Mouse (Mus musculus) cerebellum, postnatal 36 days (tissue): ENCODE data around the gene Tm4sf19.
"Not testable (repeated sequence)": the region's sequence is repeated elsewhere in the genome, so short reads cannot be mapped to it uniquely, and the experiment has no call there.

ENCODE experiments used
- DNase-seq, 2 experiments: peaks; one replicate each; pipeline ENCODE4 v3.0.0; 2021 to 2022; ENCODE audit warnings: mixed read lengths in 2 of 2

Tm4sf19 gene

GRCm38 (mm10) chr16:32431047-32431591, 30.8 kb downstream of the Tm4sf19 start:
- no peak for DNase-seq

DNA sequence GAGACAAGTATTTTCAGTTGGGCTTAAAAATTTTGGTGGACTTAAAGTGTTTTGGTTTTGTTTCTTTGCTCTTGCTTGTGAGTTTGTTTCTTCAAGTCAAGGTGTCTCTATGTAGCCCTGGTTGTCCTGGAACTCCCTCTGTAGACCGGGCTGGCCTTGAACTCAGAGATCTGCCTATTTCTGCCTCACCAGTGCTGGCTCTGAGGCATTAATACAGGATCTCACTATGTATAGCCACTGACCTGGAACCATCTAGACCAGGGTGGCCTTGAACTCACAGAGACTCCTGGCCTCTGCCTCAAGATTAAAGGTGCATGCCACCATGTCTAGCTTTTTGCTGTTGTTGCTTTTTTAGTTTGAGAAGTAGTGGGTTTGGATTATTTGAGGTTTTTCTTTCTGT, 31.6 kb downstream of the Tm4sf19 start:
- no peak for DNase-seq

DNA sequence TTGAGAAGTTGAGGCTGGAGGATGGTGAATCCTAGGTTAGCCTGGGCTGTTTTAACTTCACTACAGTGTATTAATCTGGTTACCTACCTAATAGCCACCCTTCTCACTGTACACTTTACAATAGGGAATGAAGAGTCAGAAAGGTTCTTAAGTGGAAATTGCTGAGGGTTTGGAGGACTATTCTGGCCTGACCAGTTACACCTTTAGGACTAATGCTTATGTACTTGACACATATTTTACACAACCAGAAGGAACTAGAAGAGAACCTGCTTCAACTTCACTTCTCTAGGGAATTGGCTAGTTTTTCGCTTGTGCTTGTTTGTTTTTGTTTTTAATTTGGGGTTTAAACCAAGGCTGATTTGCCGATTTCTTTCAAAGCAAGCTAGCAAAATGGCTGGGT, 32.8 kb downstream of the Tm4sf19 start:
- no peak for DNase-seq

- DNase-seq = no peak
Measured at GRCm38 (mm10) chr16:32434066-32434465, 33.8 kb downstream of the Tm4sf19 start.

GRCm38 (mm10) chr16:32434691-32435090, 34.4 kb downstream of the Tm4sf19 start:
- DNase-seq = no peak

DNA sequence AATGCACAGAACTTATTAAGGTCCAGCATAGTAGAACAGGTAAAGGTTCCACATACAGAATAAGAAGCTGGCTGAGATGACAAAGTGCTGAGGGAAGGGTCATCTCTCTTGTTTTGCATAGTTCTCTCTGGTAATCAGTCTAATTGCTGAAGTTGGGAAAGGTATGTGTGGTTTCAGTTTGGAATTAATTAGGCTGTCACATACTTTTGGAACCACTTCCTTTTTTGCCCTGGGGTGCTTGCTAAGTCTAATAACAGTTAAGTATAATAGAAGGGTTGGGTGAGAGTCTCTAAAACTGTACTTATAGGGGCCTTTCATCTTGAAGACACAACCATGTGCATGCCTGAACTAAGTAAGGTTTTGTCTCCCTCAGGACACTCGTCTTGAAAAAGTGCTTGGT, 36.4 kb downstream of the Tm4sf19 start:
- no peak for DNase-seq

- no peak for DNase-seq
Measured at GRCm38 (mm10) chr16:32437266-32437665, 37.0 kb downstream of the Tm4sf19 start.

GRCm38 (mm10) chr16:32441432-32441831, 41.1 kb downstream of the Tm4sf19 start:
- no peak for DNase-seq

GRCm38 (mm10) chr16:32444615-32445014, 44.3 kb downstream of the Tm4sf19 start:
- not testable (repeated sequence) for DNase-seq

DNA sequence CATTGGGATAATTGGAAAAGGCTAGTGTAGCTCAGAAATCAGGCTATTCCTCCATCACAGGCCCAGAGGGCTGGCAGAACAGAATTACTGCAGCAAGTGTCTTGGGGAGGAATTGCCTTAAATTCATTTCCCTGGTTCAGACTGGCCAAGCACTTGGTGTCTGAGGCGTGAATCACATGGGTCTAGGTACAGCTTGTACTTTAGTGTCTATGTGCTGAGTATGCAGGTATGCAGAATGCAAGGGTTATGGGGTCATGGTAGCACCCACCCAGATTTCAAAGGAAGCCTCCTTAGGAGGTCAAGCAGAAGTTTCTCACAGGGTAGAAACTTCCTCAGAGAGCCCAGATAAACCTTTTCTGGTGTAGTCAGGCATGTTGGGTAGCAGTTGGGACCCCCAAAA, 45.3 kb downstream of the Tm4sf19 start:
- DNase-seq = no peak

DNA sequence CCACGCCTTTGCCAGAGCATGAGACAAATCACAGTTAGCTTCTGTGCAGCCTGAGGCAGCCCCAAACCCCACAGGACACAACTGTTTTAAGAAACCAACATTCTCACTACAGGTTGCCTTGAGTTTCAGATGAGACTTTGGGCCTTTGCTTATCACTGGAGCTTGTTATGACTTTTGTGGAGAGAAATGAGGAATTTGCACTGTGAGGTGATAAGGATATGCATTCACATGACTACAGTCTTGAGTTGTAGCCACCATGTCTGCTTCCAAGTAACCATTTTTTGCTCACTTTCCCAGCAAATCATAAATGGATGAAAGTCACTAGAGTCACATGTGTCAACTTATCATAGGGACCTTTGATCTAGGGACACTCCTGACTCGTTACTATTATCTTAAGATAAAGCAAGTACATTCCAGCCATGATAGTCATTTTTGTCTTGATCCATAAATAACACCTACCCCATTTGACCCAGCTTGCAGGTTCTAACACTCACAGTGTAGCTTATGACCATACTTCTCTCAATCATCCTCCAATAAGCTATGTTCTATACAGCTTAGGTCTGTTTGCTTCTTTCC, 46.3 kb downstream of the Tm4sf19 start:
- DNase-seq = no peak

DNA sequence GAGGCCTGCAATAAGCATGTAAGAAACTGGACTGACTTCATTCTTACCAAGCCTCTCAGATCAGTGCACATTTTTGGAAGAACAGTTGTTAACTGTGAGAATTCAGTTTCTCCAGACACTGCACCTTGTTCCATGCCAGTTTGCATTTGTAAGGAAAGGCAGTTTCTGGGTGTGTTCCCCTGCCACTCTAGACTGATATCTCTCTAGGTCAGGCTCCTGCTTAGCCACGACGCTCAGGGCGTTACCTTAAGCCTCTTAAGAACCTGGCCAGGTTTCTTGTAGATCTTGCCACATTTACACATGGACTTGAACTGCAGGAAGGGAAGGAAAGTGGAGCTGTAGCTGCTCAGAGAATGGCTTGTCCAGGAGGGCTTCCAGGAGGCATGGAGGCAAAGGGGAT, 49.4 kb downstream of the Tm4sf19 start:
- no peak for DNase-seq

- DNase-seq = no peak
Measured at GRCm38 (mm10) chr16:32450133-32450532, 49.8 kb downstream of the Tm4sf19 start.

DNA sequence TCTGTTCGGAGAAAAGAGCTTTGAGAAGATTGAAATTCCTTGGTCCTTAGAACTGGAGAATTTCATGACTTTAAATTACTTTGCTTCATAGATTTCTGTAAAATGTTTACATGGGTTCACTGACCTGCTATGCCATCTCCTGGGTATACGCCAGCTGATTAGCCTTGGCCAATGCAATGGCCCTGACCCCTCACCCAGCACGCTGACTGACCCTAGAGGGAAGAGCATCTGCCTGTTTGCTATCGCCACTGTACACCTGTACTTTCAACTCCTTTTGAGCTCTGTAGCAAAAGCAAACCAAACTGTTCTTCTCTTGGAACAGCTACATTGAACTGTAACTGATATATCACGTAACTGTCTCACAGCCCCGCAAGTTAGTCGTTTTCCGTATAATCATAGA, 52.8 kb downstream of the Tm4sf19 start:
- DNase-seq = no peak

GRCm38 (mm10) chr16:32454646-32455045, 54.3 kb downstream of the Tm4sf19 start:
- DNase-seq = no peak

- no peak for DNase-seq
Measured at GRCm38 (mm10) chr16:32456086-32456485, 55.8 kb downstream of the Tm4sf19 start.

- DNase-seq = no peak
Measured at GRCm38 (mm10) chr16:32456761-32457160, 56.5 kb downstream of the Tm4sf19 start.
